Mouse (Mus musculus) hindbrain, embryonic 10.5 days (tissue): ENCODE data around the gene Ttc23. TPM values are rescaled to one million over a fixed set of nuclear protein-coding genes. Genes with fewer than 3 reads are reported as not detected.

Source experiments
- DNase-seq: peaks from one replicate; pipeline ENCODE4 v3.0.0-alpha.2; 2017; ENCODE audit warnings: low spot score
- H3K27ac ChIP-seq: fragments of 300-500 bp; sonication (generic); 2 replicates; pipeline ENCODE4 v1.5.1; 2016; ENCODE audit warnings: mild to moderate bottlenecking, moderate library complexity
- H3K27me3 ChIP-seq: fragments of 300-500 bp; sonication (generic); 2 replicates; pipeline ENCODE4 v1.6.1; 2016; ENCODE audit warnings: mild to moderate bottlenecking; ENCODE audit not compliant: poor library complexity, insufficient read depth, severe bottlenecking
- H3K36me3 ChIP-seq: fragments of 300-500 bp; sonication (generic); 2 replicates; pipeline ENCODE4 v1.6.1; 2016; ENCODE audit warnings: mild to moderate bottlenecking, moderate library complexity
- H3K4me1 ChIP-seq: fragments of 300-500 bp; sonication (generic); replicated peaks from 2 replicates; pipeline ENCODE4 v1.6.1; 2016; ENCODE audit warnings: mild to moderate bottlenecking
- H3K4me3 ChIP-seq: fragments of 300-500 bp; sonication (generic); 2 replicates; pipeline ENCODE4 v1.5.1; 2016; ENCODE audit warnings: mild to moderate bottlenecking, moderate library complexity
- H3K9me3 ChIP-seq: fragments of 300-500 bp; sonication (generic); 2 replicates; pipeline ENCODE4 v1.6.1; 2016; ENCODE audit warnings: mild to moderate bottlenecking, moderate library complexity
- WGBS: fragments of 180-500 bp; shearing (Covaris S2); methylation state at CpG from one replicate; pipeline ENCODE4 v1.1.7; 2016; 5-methylcytosine and 5-hydroxymethylcytosine counted together
- polyA plus RNA-seq: library from polyadenylated mRNA; unstranded; fragments of >200 nt; fragmentation: Nextera tagmentation; extraction: Ambion mirVana; gene quantifications from 2 replicates; pipeline ENCODE4 v1.2.1, GENCODE M21; 2016

Gene Ttc23
- polyA plus RNA-seq, 1 experiment from 2014 or later = 34.3 TPM

DNA sequence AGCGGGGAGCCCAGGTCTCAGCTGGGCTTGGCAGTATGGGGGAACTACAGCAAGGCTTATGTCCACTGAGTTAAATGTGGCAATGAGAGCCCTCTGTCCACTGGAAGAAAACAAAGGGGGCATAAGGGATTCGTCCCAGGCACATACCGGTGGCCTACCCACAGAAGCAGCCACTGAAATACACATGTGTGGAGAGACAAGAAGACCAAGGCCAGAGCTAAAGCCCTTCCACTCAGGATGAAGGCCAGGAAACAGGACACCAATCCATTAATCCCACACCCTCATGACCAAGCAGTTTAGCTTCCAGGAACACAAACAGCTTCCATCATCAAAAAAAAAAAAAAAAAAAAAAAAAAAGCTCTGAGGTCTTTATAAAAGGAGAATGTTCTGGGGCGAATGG lies 93.2 kb downstream of the Ttc23 start:
- Histone ChIP-seq H3K36me3 (peaks cover 16% of the 10 kb centered on the region), H3K4me1 (peaks cover 24% of the 10 kb centered on the region), H3K4me3 (no peak overlapping the region), H3K27me3 (0 out of 2 replicates have a peak, but pooled peaks cover 4% of the 10 kb centered on the region), H3K9me3 (peaks cover 7% of the 10 kb centered on the region; the same call in 1 of the 2 replicates), H3K27ac (no peak overlapping the region)
- no peak for DNase-seq
- 86% methylated on average over 4 of the region's 4 CpGs for WGBS

DNA sequence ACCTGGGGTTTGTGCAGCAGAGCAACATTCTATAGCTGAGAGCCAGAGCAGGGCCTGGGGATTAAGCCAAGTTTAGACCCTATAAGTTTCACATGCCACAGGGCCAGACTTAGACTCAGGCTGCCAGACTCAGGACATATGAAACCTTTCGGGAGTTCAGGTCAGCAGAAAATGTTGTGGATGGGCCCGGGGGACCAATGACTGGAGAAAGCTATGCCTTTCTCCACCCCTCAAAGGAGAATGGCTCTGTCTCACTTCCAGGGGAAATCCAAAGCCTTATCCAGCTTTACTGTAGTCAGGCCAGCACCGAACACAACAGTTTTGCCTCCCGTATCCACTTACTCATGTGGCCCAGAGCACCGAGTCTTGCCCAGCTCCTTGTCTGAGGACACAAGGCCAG lies 93.6 kb downstream of the Ttc23 start:
- H3K36me3 ChIP-seq = peaks cover 16% of the 10 kb centered on the region
- H3K9me3 ChIP-seq = peaks cover 7% of the 10 kb centered on the region; the same call in 1 of the 2 replicates
- no peak overlapping the region for H3K4me3 ChIP-seq
- H3K27ac ChIP-seq = 0 out of 2 replicates have a peak overlapping the region, but pooled peaks have one; percentile 5
- 85% methylated on average over 5 of the region's 5 CpGs for WGBS
- peaks cover 23% of the 10 kb centered on the region for H3K4me1 ChIP-seq
- DNase-seq = no peak
- H3K27me3 ChIP-seq = 0 out of 2 replicates have a peak, but pooled peaks cover 1% of the 10 kb centered on the region

DNA sequence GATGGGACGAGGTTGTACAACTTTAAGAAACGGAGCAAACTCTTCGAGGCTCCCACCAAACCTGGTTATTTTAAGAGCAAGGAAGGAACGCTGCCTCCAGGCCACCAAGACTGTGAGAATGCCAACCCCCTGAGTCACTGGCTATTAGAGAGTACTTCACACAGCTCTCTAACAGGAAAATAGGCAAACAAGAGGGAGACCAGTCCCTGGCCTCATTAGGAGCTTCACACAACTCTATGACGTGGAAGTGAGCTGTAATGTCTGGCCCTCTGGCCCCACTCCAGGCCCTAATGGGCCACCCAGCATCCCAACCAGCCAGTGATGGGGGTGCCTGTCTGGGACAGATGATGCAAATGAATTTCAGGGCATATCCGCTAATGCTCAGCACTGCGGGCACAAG lies 94.5 kb downstream of the Ttc23 start:
- H3K4me1 ChIP-seq = peaks cover 14% of the 10 kb centered on the region
- H3K9me3 ChIP-seq = peaks cover 7% of the 10 kb centered on the region; the same call in 1 of the 2 replicates
- WGBS = 85% methylated on average over 7 of the region's 7 CpGs
- H3K4me3 ChIP-seq = no peak overlapping the region
- no peak overlapping the region for H3K27ac ChIP-seq
- no peak for DNase-seq
- no peaks in the 10 kb centered on the region for H3K27me3 ChIP-seq
- H3K36me3 ChIP-seq = peaks cover 16% of the 10 kb centered on the region

DNA sequence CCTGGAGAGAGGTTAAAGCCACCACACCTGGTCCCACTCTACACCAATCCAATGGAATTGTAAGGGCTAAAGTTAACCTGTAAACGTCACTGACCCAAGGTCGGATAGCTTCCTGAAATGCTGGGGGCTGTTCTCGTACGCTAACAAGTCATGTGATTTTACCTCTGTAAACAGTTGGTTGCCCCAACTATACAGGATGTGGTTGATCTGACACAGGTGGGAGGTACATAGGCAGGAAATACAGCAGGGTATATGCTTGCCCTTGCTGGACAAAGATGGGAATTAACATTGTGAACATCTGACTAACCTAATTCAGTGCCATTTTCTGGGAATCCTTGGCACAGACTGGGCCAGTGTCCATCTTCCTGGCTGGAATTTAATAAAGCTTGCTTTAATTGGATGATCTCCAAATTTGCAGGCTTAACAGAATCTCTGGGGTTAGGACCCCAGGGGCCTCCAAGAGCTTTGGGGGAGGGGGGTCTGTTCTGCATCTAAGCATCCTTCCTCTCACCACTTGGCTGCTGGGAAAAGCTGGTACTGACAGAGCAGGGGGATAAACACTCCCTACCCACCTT lies 100.6 kb downstream of the Ttc23 start:
- Histone ChIP-seq H3K27me3 (no peaks in the 10 kb centered on the region), H3K4me3 (no peak overlapping the region), H3K9me3 (peaks cover 7% of the 10 kb centered on the region; the same call in 1 of the 2 replicates), H3K4me1 (peaks cover 23% of the 10 kb centered on the region), H3K36me3 (peaks cover 16% of the 10 kb centered on the region), H3K27ac (no peak overlapping the region)
- 95% methylated on average over 4 of the region's 4 CpGs for WGBS
- DNase-seq = no peak

DNA sequence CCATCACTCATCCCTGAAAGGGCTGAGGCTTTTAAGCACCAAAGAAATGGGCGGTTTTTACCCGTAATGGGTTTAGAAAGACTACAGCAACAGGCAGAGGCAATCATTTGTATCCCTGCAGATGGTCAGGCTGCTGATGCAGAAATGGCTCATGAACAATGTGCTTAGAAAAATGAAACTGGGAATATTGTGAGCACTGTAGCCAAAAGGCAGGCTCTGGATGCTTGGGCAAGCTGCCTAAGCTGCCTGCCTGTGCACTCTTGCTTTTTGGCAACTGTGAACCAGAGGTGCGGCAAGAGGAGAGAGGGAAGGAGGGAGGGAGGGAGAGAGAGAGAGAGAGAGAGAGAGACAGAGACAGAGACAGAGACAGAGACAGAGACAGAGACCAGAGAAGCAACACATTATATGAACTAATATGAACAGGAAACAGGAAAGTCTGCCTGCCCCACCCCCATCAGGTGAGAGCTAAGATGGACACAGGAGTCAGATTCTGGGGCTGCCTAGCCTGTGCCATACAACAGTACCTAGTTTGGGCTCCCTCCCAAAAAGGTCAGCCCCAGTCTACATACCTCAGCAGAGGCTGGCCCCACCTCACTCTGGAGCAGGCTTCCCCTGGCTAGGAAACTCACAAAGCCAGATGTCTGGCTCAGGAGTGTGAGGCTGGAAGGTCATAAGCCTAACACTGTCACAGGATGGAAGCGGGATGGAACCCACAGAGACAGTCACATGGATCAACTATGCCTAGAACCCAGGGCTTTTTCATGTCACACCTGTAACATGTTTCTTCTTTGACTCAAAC lies 102.4 kb downstream of the Ttc23 start:
- H3K27ac ChIP-seq = no peak overlapping the region
- H3K9me3 ChIP-seq = peaks cover 4% of the 10 kb centered on the region; the same call in 1 of the 2 replicates
- H3K36me3 ChIP-seq = peaks cover 5% of the 10 kb centered on the region
- WGBS = 78% methylated on average over 4 of the region's 4 CpGs
- H3K27me3 ChIP-seq = peaks cover 3% of the 10 kb centered on the region; the same call in 1 of the 2 replicates
- H3K4me3 ChIP-seq = no peak overlapping the region
- H3K4me1 ChIP-seq = peaks cover 23% of the 10 kb centered on the region
- no peak for DNase-seq

DNA sequence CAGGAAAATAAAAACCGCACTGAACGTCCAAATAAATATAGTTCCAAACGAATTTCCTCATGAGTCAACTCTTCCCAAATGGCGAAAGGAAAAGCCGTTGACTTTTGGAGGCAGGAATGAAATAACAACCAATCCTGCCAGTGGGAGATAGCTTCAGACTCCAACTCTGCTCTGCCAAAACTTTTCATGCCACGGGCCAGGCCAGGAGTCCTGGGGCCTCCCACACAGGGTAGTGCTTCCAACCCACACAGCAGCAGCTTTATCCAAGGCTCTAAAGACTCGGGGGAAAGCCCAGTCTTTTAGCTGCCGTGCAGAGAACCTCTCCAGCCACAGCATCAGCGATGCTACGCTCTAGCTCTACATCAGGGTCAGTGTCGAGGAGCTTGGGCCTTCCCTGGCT lies 107.4 kb downstream of the Ttc23 start:
- Histone ChIP-seq H3K27ac (no peak overlapping the region), H3K4me1 (peaks cover 19% of the 10 kb centered on the region), H3K36me3 (no peaks in the 10 kb centered on the region), H3K27me3 (peaks cover 37% of the 10 kb centered on the region), H3K4me3 (no peak overlapping the region), H3K9me3 (no peaks in the 10 kb centered on the region)
- no peak for DNase-seq
- WGBS = 82% methylated on average over 11 of the region's 11 CpGs

DNA sequence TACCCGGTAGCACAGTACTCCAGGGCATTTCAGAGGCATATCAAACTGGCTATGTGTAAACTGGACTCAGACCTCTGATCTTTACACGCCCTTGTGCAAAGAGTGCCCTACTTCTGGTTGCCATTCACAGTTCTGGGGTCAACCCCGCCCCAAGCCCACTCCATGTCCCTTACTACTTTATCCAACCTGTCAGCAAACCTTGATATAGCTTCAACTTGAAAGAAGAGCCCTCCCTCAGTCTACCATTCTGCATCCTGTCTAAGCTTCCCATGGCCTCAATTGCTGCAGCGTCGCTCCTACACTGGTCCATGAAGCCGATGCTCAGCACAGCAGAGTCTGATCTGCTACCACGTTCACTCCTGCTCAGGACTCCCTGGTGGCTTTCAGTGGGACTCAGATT lies 108.2 kb downstream of the Ttc23 start:
- 88% methylated on average over 7 of the region's 7 CpGs for WGBS
- Histone ChIP-seq H3K27me3 (peaks cover 38% of the 10 kb centered on the region), H3K4me3 (no peak overlapping the region), H3K9me3 (no peaks in the 10 kb centered on the region), H3K36me3 (no peaks in the 10 kb centered on the region), H3K4me1 (peaks cover 19% of the 10 kb centered on the region), H3K27ac (no peak overlapping the region)
- no peak for DNase-seq

DNA sequence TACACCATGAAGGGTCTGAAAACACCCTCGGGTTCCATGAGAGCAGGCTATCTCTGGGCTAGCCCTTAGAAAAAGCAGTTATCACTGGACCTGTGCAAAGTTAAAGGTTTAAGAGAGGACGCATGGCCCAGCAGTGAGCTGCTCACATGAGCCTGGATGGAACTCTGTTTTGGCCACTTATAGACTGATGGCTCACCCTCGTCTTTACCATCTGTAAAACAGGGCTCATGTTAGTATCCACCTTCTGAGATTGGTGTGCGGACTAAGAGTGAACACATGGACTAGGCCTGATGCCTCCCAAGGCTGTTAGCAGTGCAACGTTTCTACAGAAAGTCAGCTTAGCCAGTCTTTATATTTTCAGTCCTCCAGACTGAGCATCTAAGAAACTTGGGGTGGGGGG lies 109.4 kb downstream of the Ttc23 start:
- H3K27me3 ChIP-seq = peaks cover 51% of the 10 kb centered on the region
- WGBS = 86% methylated on average over 5 of the region's 5 CpGs
- no peaks in the 10 kb centered on the region for H3K36me3 ChIP-seq
- no peak for DNase-seq
- H3K9me3 ChIP-seq = no peaks in the 10 kb centered on the region
- no peak overlapping the region for H3K27ac ChIP-seq
- peaks cover 19% of the 10 kb centered on the region for H3K4me1 ChIP-seq
- no peak overlapping the region for H3K4me3 ChIP-seq

DNA sequence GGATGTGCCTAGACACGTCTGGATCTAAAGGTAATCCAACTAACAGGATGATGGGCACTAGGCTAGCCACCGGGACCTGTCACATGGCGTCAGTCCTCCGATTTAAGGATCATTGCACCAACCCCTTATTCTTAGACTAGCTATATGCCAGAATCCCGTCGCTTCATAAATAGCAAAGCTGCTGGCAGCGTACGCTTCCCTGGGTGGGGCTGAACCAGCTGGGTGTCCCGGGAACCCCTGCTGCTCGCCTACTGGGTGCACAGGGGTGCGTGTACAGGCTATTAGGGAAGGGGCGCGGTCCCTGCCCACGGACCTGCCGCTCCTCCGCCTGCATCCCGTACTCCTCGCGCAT lies 111.3 kb downstream of the Ttc23 start:
- H3K27me3 ChIP-seq = peaks cover 52% of the 10 kb centered on the region
- H3K27ac ChIP-seq = peak overlapping the region; percentile 78
- DNase-seq = no peak

DNA sequence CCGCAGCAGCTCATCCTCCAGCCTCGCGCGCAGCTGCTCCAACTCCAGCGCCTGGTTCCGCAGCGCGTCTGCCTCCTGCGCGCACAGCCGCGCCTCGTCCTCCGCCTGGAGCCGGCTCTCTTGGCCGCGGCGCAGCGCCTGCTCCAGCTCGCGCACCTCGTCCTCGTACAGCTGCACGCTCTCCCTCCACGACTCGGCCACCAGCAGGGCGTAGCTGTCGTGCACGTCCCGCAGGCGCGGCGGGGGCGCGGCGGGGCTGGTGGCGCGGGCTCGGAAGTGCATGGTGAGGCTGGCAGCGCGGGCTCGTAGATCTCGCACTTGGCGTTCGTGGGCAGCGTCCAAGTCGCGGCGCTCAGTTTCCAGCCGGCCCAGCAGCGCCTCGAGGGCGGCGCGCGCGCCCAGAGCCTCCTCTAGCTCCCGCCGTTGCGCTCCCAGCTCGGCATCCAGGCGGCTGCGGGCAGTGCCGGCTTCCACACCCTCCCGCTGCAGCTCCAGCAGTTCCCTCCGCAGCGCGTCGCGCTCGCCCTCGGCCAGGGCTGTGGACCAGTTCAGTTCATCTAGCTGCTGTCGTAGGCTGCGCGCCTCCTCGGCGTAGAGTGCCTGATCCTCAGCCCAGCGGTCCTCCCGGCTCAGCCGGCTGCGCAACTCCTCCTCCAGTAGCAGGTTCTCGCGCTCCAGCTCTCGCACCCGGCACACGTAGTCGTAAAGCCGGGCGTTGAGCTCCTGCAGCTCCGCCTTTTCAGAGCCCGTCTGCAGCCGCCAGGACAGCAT lies 111.8 kb downstream of the Ttc23 start:
- Histone ChIP-seq H3K4me3 (peak overlapping the region; percentile 73), H3K9me3 (no peaks in the 10 kb centered on the region), H3K36me3 (no peaks in the 10 kb centered on the region), H3K27ac (peak overlapping the region; percentile 78), H3K27me3 (peaks cover 52% of the 10 kb centered on the region), H3K4me1 (peaks cover 19% of the 10 kb centered on the region)
- under 1% methylated on average over 92 of the region's 92 CpGs for WGBS
- DNase-seq = no peak

More for the DNA sequence above, 111.3 kb downstream of the Ttc23 start:
- Histone ChIP-seq H3K4me3 (peak overlapping the region; percentile 73), H3K4me1 (peaks cover 19% of the 10 kb centered on the region), H3K36me3 (no peaks in the 10 kb centered on the region), H3K9me3 (no peaks in the 10 kb centered on the region)
- 1% methylated on average over 19 of the region's 19 CpGs for WGBS

DNA sequence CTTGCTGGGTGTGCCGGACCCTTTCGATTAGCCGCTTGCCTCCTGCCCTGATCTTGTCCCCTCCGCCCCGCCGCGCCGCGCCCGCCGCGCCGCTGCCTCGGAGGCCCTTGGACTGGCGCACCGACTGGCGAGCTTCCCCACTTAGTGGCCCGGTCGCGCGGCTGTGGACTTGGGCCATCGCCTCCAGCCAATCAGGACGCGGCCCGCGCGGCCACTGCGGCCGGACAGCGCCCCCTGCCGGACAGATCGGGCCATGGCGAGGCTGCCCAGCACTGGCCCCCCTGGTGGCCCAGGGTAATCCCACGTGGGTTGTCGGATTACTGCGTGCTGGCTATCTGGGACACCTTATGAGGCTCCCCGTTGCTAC lies 112.4 kb downstream of the Ttc23 start, which contains the start of gene Synm:
Synm (minus strand) TSS at position 114 of the 367 bp plus-strand sequence.
- Histone ChIP-seq H3K27ac (peak within 1 kb of the TSS; percentile 78), H3K4me1 (peaks cover 19% of the 10 kb centered on the region), H3K36me3 (no peaks in the 10 kb centered on the region), H3K9me3 (no peaks in the 10 kb centered on the region), H3K27me3 (peaks cover 50% of the 10 kb centered on the region), H3K4me3 (peak within 1 kb of the TSS; percentile 73)
- WGBS = under 1% methylated on average over 37 of the region's 37 CpGs
- peak; percentile 94 for DNase-seq

DNA sequence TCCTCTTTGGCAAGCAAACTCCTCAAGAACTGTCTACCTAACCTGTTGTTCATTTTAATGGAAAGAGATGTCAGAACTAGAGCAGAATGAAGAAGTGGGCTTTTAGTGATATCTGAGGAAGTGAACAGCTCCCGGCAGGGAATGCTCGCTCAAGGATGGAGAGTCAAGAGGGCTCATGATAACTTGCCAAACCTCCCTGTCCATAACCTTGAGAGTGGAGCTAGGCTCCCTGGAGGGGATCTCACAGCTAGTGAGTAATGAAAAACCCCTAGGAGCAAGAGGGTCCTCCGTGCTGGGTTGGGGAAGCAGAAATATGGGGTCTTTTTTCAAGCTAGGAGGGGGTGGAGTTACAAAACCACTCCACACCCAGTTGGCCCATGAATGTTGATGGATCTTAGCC lies 116.4 kb downstream of the Ttc23 start:
- H3K27me3 ChIP-seq = peaks cover 21% of the 10 kb centered on the region
- H3K4me1 ChIP-seq = peaks cover 12% of the 10 kb centered on the region
- no peaks in the 10 kb centered on the region for H3K9me3 ChIP-seq
- no peaks in the 10 kb centered on the region for H3K36me3 ChIP-seq
- H3K27ac ChIP-seq = no peak overlapping the region
- DNase-seq = no peak
- 78% methylated on average over 3 of the region's 3 CpGs for WGBS
- H3K4me3 ChIP-seq = no peak overlapping the region
